Mouse (Mus musculus): Measurements from ENCODE around the gene a. TPM values are rescaled to one million over a fixed set of nuclear protein-coding genes. Genes with fewer than 3 reads are reported as not detected.

a gene
- polyA plus RNA-seq, 1 experiment from 2014 or later, result 1.3 TPM

DNA sequence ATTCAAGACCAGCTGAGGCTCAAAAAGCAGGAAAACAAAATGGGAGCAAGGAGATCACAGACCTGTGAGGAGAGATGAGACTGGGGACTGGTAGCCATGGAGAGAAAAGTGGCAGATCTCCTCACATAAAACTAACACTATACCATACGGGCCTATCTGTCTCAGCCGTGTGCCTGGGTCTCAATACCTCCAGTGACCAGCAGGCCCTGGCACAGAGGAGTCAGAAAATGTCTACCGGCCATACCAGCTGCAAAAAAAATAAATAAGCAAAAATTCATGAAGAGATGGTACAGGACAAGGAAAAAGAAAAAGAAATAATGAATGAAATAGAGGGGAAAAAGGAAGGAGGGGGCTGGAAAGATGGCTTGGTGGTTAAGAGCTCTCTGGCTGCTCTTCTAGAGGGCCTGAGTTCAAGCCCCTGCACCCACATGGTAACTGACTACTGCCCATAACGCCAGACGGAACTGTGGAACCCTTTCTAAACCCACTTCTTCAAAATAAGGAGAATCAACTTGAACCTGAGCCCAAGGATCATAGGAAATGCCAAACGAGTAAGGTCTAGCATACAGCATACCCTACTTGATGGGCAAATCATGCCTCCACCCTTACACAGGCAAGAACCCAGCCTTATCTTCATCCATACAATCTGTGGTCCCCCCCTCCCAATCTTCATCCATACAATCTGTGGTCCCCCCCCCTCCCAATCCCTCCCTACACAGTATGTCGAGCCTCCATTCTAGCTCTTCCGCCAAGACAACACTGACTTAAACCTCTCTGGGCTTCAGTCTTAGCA lies 281.3 kb downstream of the a start:
- DNase-seq (ENCODE audit: low spot score) (no peak), ATAC-seq (ENCODE audit: low FRiP score) (no peak)
- no peaks in the 10 kb centered on the region for H3K9me3 ChIP-seq (ENCODE audit: control insufficient read depth, low read length)
- H3K4me2 ChIP-seq (replicated peaks; ENCODE audit: low read depth, low read length), result no peak overlapping the region
- no peaks in the 10 kb centered on the region for H3K4me1 ChIP-seq (replicated peaks; ENCODE audit: control insufficient read depth, insufficient read depth, low read length)
- H3K9ac ChIP-seq (ENCODE audit: low read depth, low read length), result no peak overlapping the region
- 86% methylated on average over 8 of the region's 8 CpGs for WGBS
- H3K4me3 ChIP-seq (ENCODE audit: low read depth, low read length), result no peak overlapping the region
- H3K27ac ChIP-seq (ENCODE audit: low read depth, low read length), result no peak overlapping the region
- no peaks in the 10 kb centered on the region for H3K27me3 ChIP-seq (ENCODE audit: control insufficient read depth, insufficient read depth, low read length)
- H3K36me3 ChIP-seq (ENCODE audit: control insufficient read depth, insufficient read depth, low read length), result no peaks in the 10 kb centered on the region

DNA sequence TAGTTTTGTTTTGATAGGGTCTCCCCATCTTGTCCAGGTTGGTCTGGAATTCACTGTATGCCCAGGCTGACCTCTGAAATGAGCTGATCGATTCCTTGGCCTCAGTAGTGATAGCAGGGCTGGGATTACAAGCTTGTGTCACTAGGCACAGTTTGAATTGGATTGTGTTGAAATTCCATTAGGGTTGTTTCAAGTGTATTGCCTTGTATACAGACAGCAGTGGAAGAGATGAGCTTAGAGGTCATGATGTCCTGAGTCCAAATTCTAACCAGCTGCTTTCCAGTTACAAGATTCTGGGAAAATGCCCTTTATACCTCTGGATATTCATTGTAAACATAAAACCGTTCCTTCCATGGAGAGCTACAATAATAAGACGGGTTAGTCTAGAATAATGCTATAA lies 282.1 kb downstream of the a start:
- WGBS, result 35% methylated on average over 3 of the region's 3 CpGs
- no peaks in the 10 kb centered on the region for H3K9me3 ChIP-seq (ENCODE audit: control insufficient read depth, low read length)
- ATAC-seq (ENCODE audit: low FRiP score) (no peak), DNase-seq (ENCODE audit: low spot score) (peak; percentile 15)
- no peaks in the 10 kb centered on the region for H3K4me1 ChIP-seq (replicated peaks; ENCODE audit: control insufficient read depth, insufficient read depth, low read length)
- H3K27me3 ChIP-seq (ENCODE audit: control insufficient read depth, insufficient read depth, low read length), result no peaks in the 10 kb centered on the region
- H3K27ac ChIP-seq (ENCODE audit: low read depth, low read length), result 0 out of 2 replicates have a peak overlapping the region, but pooled peaks have one; percentile 31
- peak overlapping the region; percentile 71 for H3K9ac ChIP-seq (ENCODE audit: low read depth, low read length)
- H3K4me3 ChIP-seq (ENCODE audit: low read depth, low read length), result peak overlapping the region; percentile 60
- peak overlapping the region; percentile 43 for H3K4me2 ChIP-seq (replicated peaks; ENCODE audit: low read depth, low read length)
- no peaks in the 10 kb centered on the region for H3K36me3 ChIP-seq (ENCODE audit: control insufficient read depth, insufficient read depth, low read length)

DNA sequence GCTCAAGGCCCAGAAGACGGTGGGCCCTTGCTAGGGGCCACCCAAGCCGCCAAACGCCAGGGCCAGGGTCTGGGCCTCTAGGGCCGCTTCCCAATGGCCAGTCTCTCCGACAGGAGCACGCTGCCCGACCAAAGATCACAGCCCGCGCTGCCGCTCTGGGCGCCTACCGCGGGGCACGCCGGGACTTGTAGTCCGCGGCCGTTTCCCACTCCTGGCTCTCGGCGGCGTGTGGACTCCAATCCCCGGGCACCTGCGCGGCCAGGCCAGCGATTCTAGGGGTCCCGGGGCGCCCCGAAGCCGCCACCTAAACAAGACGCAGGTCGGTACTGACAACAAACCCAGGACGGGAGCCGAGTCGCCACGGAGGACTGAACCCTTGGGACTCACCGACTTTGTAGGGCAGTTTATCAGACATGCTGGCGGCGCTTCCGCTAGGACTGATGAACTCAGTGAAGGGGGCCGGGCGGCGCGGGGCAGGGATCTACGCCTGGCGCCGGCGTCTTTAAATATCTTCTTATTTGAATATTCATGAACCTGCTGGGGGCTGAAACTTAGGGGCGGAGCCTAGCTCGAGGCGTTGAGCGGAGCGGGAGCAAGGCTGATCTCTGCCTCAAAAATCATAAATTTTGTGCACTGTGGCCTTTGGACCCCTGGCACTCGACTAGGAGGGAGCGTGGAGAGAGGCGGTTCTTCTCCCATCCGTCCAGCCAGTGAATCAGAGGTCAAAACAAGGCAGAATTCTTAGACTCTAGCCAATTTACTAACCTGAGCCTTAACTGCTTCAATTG lies 283.0 kb downstream of the a start, which contains the start of gene Ahcy:
Gene Ahcy, minus strand, starts transcription at position 520 of the 788 bp plus-strand sequence.
- WGBS, result under 1% methylated on average over 56 of the region's 56 CpGs

DNA sequence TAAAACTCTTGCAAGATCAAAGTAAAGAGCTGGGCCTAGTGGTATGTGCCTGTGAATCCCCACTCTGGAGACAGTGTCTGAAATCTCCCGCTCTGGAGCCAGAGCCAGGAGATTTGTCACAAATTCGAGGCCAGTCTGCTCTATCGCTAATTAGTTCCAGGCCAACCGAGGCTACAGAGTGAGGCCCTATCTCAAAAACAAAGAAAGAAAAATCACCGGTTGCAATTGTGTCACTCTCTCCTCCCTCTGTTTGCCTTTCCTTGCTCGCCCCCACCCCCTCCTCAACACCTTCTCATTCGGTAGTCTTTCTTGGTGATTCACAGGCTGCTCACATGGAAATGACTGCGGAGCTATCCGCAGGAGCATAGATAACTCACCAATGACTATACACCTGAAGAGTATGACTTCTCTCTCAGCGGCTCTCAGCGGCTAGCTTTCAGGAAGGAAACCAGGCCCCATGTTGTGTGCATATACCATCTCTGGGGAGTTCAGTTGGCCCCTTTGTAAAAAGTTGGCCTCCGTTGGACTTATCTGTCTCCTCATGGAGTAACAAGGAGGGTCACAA lies 283.6 kb downstream of the a start:
- H3K4me2 ChIP-seq (replicated peaks; ENCODE audit: low read depth, low read length), result peak overlapping the region; percentile 43
- H3K27me3 ChIP-seq (ENCODE audit: control insufficient read depth, insufficient read depth, low read length), result no peaks in the 10 kb centered on the region
- no peaks in the 10 kb centered on the region for H3K9me3 ChIP-seq (ENCODE audit: control insufficient read depth, low read length)
- H3K9ac ChIP-seq (ENCODE audit: low read depth, low read length), result peak overlapping the region; percentile 71
- no peak; the same call in 1 of the 2 replicates for ATAC-seq (ENCODE audit: low FRiP score)
- 17% methylated on average over 12 of the region's 12 CpGs for WGBS
- H3K27ac ChIP-seq (ENCODE audit: low read depth, low read length), result no peak overlapping the region
- H3K36me3 ChIP-seq (ENCODE audit: control insufficient read depth, insufficient read depth, low read length), result no peaks in the 10 kb centered on the region
- H3K4me1 ChIP-seq (replicated peaks; ENCODE audit: control insufficient read depth, insufficient read depth, low read length), result no peaks in the 10 kb centered on the region
- DNase-seq (ENCODE audit: low spot score), result peak; percentile 25
- H3K4me3 ChIP-seq (ENCODE audit: low read depth, low read length), result peak overlapping the region; percentile 60

More for the DNA sequence above, 283.0 kb downstream of the a start, which contains the start of gene Ahcy:
- DNase-seq (ENCODE audit: low spot score), result peak; percentile 95
- H3K36me3 ChIP-seq (ENCODE audit: control insufficient read depth, insufficient read depth, low read length), result no peaks in the 10 kb centered on the region
- no peaks in the 10 kb centered on the region for H3K9me3 ChIP-seq (ENCODE audit: control insufficient read depth, low read length)
- peak within 1 kb of the TSS; percentile 60 for H3K4me3 ChIP-seq (ENCODE audit: low read depth, low read length)
- peak within 1 kb of the TSS; percentile 60 for H3K27ac ChIP-seq (ENCODE audit: low read depth, low read length)
- no peaks in the 10 kb centered on the region for H3K4me1 ChIP-seq (replicated peaks; ENCODE audit: control insufficient read depth, insufficient read depth, low read length)
- peak within 1 kb of the TSS; percentile 43 for H3K4me2 ChIP-seq (replicated peaks; ENCODE audit: low read depth, low read length)
- ATAC-seq (ENCODE audit: low FRiP score), result peak; percentile 95
- peak within 1 kb of the TSS; percentile 71 for H3K9ac ChIP-seq (ENCODE audit: low read depth, low read length)
- no peaks in the 10 kb centered on the region for H3K27me3 ChIP-seq (ENCODE audit: control insufficient read depth, insufficient read depth, low read length)

DNA sequence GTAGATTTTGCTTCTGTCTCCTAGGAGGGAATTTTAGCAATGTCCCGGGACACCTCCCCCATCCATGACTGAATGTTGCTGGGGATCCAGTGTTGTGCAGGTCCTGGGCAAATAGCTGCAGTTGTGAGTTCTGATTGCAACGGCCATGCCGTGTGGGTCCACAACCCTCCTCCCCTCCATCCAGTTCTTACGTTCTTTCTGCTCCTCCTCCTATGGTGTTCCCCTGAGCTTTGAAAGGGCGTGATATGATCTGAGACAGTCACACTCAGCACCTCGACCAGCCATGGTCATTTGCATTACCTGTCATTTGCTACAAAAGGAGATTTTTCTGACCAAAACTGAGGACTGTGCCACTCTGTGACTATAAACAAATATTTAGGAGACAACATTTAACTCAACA lies 284.4 kb downstream of the a start:
- H3K4me3 ChIP-seq (ENCODE audit: low read depth, low read length), result no peak overlapping the region
- no peaks in the 10 kb centered on the region for H3K9me3 ChIP-seq (ENCODE audit: control insufficient read depth, low read length)
- H3K36me3 ChIP-seq (ENCODE audit: control insufficient read depth, insufficient read depth, low read length), result no peaks in the 10 kb centered on the region
- ATAC-seq (ENCODE audit: low FRiP score) (no peak), DNase-seq (ENCODE audit: low spot score) (no peak)
- H3K4me2 ChIP-seq (replicated peaks; ENCODE audit: low read depth, low read length), result no peak overlapping the region
- H3K27me3 ChIP-seq (ENCODE audit: control insufficient read depth, insufficient read depth, low read length), result no peaks in the 10 kb centered on the region
- no peaks in the 10 kb centered on the region for H3K4me1 ChIP-seq (replicated peaks; ENCODE audit: control insufficient read depth, insufficient read depth, low read length)
- H3K9ac ChIP-seq (ENCODE audit: low read depth, low read length), result no peak overlapping the region
- 83% methylated on average over 6 of the region's 6 CpGs for WGBS
- H3K27ac ChIP-seq (ENCODE audit: low read depth, low read length), result no peak overlapping the region

DNA sequence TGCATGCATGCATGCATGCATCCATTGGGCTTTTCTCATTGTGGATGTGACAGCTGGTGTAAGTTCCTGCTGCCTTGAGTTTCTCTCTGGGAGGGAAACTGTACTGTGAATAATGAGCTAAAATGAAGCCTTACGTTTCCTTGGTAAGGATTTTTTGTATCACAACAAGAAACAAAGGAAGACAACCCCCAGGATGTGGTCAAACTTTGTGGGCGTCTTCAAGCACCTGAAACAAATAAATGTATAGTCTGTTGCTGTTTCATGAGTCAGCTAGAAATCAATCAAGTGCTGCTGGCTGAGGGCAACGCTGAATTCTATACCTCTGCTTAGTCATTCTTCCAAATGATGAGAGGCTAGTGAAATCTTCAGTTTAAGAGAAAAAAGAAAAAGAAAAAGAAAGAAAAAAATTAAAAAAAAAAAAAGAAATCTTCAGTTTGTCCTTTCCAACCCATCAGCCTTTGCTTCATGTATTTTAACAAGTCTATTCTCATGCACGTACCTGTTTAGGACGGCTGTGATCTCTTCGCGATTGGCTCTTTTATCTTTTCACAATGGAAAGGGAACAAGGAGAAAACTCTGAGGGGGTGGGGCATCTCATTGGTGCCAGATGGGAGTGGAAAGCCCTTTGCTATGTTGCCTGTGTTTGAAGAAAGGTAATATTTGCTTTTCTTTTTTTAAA lies 288.4 kb downstream of the a start:
- Histone ChIP-seq H3K27me3 (ENCODE audit: control insufficient read depth, insufficient read depth, low read length) (no peaks in the 10 kb centered on the region), H3K9me3 (ENCODE audit: control insufficient read depth, low read length) (no peaks in the 10 kb centered on the region), H3K27ac (ENCODE audit: low read depth, low read length) (no peak overlapping the region), H3K4me3 (ENCODE audit: low read depth, low read length) (no peak overlapping the region), H3K9ac (ENCODE audit: low read depth, low read length) (no peak overlapping the region), H3K36me3 (ENCODE audit: control insufficient read depth, insufficient read depth, low read length) (no peaks in the 10 kb centered on the region), H3K4me2 (replicated peaks; ENCODE audit: low read depth, low read length) (no peak overlapping the region), H3K4me1 (replicated peaks; ENCODE audit: control insufficient read depth, insufficient read depth, low read length) (no peaks in the 10 kb centered on the region)
- DNase-seq (ENCODE audit: low spot score) (no peak), ATAC-seq (ENCODE audit: low FRiP score) (no peak)
- WGBS, result 36% methylated on average over 7 of the region's 7 CpGs

DNA sequence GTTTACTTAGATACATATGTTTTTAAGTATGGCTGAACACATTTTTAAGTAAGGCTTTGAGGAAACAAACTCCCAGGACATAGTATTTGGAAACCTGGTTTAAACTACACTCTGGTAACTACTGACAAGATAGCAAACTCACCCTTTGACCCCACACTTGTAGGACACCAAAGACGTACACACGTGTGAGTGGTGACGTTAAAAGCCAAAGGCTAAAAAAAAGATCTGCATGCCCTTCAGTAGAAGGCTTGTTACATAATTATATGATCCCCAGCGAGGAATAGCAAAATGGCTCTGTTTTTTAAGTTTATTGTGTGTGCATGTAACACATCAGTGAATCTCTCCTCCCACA lies 289.0 kb downstream of the a start:
- Histone ChIP-seq H3K9ac (ENCODE audit: low read depth, low read length) (no peak overlapping the region), H3K4me1 (replicated peaks; ENCODE audit: control insufficient read depth, insufficient read depth, low read length) (no peaks in the 10 kb centered on the region), H3K4me2 (replicated peaks; ENCODE audit: low read depth, low read length) (no peak overlapping the region), H3K27me3 (ENCODE audit: control insufficient read depth, insufficient read depth, low read length) (no peaks in the 10 kb centered on the region), H3K4me3 (ENCODE audit: low read depth, low read length) (no peak overlapping the region), H3K36me3 (ENCODE audit: control insufficient read depth, insufficient read depth, low read length) (no peaks in the 10 kb centered on the region), H3K27ac (ENCODE audit: low read depth, low read length) (no peak overlapping the region), H3K9me3 (ENCODE audit: control insufficient read depth, low read length) (no peaks in the 10 kb centered on the region)
- ATAC-seq (ENCODE audit: low FRiP score) (no peak), DNase-seq (ENCODE audit: low spot score) (no peak)
- WGBS, result 72% methylated on average over 4 of the region's 4 CpGs

DNA sequence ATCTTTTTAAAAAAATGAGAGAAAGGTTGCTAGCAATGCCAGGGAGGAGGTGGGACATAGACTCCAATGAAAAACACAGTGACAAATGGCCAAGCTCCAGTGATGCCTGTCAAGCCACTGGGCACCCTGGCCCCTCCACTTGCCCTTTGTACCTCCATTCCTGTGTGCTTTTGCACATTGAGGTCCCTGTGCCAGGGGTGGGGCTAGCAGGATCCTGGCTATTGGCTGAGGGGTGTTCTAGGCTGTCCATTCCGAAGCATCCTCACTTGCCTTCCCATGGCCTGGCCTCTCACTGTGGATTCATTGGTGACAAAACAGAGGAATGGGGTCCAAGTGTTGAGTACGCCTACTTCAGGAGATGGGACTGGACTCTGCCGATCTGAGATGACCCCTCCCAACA lies 289.9 kb downstream of the a start:
- WGBS, result 92% methylated on average over 3 of the region's 3 CpGs
- H3K27me3 ChIP-seq (ENCODE audit: control insufficient read depth, insufficient read depth, low read length), result no peaks in the 10 kb centered on the region
- H3K9ac ChIP-seq (ENCODE audit: low read depth, low read length), result no peak overlapping the region
- no peaks in the 10 kb centered on the region for H3K4me1 ChIP-seq (replicated peaks; ENCODE audit: control insufficient read depth, insufficient read depth, low read length)
- H3K4me3 ChIP-seq (ENCODE audit: low read depth, low read length), result no peak overlapping the region
- no peaks in the 10 kb centered on the region for H3K36me3 ChIP-seq (ENCODE audit: control insufficient read depth, insufficient read depth, low read length)
- no peak overlapping the region for H3K4me2 ChIP-seq (replicated peaks; ENCODE audit: low read depth, low read length)
- ATAC-seq (ENCODE audit: low FRiP score), result no peak
- no peaks in the 10 kb centered on the region for H3K9me3 ChIP-seq (ENCODE audit: control insufficient read depth, low read length)
- no peak overlapping the region for H3K27ac ChIP-seq (ENCODE audit: low read depth, low read length)
- DNase-seq (ENCODE audit: low spot score), result no peak
